Mouse (Mus musculus) bone marrow macrophage, adult 2 months (primary cell): ENCODE results near the gene Vcam1.

Experiments
- CTCF ChIP-seq: IDR thresholded peaks from 2 replicates; pipeline ENCODE4 v1.5.1; 2012; ENCODE audit warnings: low read depth, mild to moderate bottlenecking, low read length, moderate library complexity
- POLR2A ChIP-seq: IDR thresholded peaks from 2 replicates; pipeline ENCODE4 v1.6.1; 2012; ENCODE audit warnings: mild to moderate bottlenecking, low read depth, low read length, borderline replicate concordance

DNA sequence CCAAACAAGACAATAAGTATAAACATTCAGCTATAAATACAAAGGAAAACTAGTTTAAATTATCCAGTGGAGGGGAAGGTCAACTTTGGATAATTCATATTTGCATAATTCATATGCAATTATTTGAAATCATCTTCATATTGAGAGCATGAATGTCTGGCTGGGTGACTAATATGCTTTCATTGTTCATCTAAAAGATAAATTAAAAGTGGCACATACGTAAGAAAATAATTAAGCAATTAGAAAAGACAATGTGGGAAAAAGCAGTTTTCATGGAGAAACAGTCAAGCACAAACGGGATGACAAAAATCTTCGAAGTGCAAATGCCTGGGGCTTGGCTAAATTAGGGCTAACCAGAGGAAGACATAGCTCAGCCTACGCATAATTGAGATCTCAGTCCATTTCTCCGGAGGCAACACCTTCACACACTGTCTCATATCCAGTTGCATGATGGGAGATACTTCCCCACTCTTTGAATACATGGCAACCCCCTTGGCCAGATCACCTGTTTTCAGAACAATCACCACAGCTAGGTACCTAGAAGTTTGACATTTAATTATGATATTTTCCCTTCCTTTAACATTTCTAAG is 16.6 kb downstream of the Vcam1 start:
- TF ChIP-seq POLR2A: no peak
- TF ChIP-seq CTCF: no peak
